Mouse (Mus musculus) adrenal gland, postnatal 0 days (tissue): ENCODE results near the gene Cyb5d1. TPM values are rescaled to one million over a fixed set of nuclear protein-coding genes. Genes with fewer than 3 reads are reported as not detected.

Experiments used
- polyA plus RNA-seq: library from polyadenylated mRNA; unstranded; fragments of >200 nt; fragmentation: Nextera tagmentation; extraction: Ambion mirVana; gene quantifications from 2 replicates; pipeline ENCODE4 v1.2.1, GENCODE M21; 2015

Cyb5d1 gene
- 16.4 and 21.0 TPM in 2 replicates for polyA plus RNA-seq

GRCm38 (mm10) chr11:69395235-69395633 lies at the start of gene Cyb5d1, which contains the start of gene Naa38:
Cyb5d1 (minus strand) TSS chr11:69395631.
Naa38 (plus strand) TSS chr11:69395487.

GRCm38 (mm10) chr11:69413221-69414181 lies 18.1 kb upstream of the Cyb5d1 start, which contains the start of gene Kdm6b:
Kdm6b (minus strand) TSS chr11:69413675.

GRCm38 (mm10) chr11:69398059-69398458 lies 2.6 kb upstream of the Cyb5d1 start, which contains the start of gene Tmem88:
Tmem88 (minus strand) TSS chr11:69398234.

GRCm38 (mm10) chr11:69369215-69369989 lies 26.0 kb downstream of the Cyb5d1 start, which contains the start of gene Chd3:
Chd3 (minus strand) TSS chr11:69369406.

Other genes starting within 250 kb of the Cyb5d1 start
- 0.77 TPM in 1 of 2 replicates, not detected in the other for gene Alox12b, start 238.6 kb downstream of the Cyb5d1 start, polyA plus RNA-seq
- gene Alox8, start 197.8 kb downstream of the Cyb5d1 start, polyA plus RNA-seq = 0.08 TPM in 1 of 2 replicates, not detected in the other
- gene Gucy2e, start 158.6 kb downstream of the Cyb5d1 start, polyA plus RNA-seq = 0.20 and 0.26 TPM in 2 replicates
- gene Cntrob, start 71.9 kb downstream of the Cyb5d1 start, polyA plus RNA-seq = 6.9 and 7.3 TPM in 2 replicates
- 156 and 165 TPM in 2 replicates for gene Trappc1, start 71.7 kb downstream of the Cyb5d1 start, polyA plus RNA-seq
- gene Kcnab3, start 69.4 kb downstream of the Cyb5d1 start, polyA plus RNA-seq = 2.1 and 3.4 TPM in 2 replicates
- 11.8 and 19.2 TPM in 2 replicates for gene Rnf227, start 55.2 kb downstream of the Cyb5d1 start, polyA plus RNA-seq
- 20.4 and 27.7 TPM in 2 replicates for gene Chd3, start 26.2 kb downstream of the Cyb5d1 start, polyA plus RNA-seq
- gene Naa38, start 144 bp downstream of the Cyb5d1 start, polyA plus RNA-seq = 338 and 498 TPM in 2 replicates
- gene Tmem88, start 2.6 kb upstream of the Cyb5d1 start, polyA plus RNA-seq = 36.4 and 44.7 TPM in 2 replicates
- 13.8 and 14.7 TPM in 2 replicates for gene Kdm6b, start 18.0 kb upstream of the Cyb5d1 start, polyA plus RNA-seq
- 0.30 and 1.3 TPM in 2 replicates for gene Dnah2, start 153.5 kb upstream of the Cyb5d1 start, polyA plus RNA-seq
- gene Efnb3, start 164.6 kb upstream of the Cyb5d1 start, polyA plus RNA-seq = 9.0 and 17.2 TPM in 2 replicates
- gene Wrap53, start 184.6 kb upstream of the Cyb5d1 start, polyA plus RNA-seq = 10.6 and 11.8 TPM in 2 replicates
- 50.4 and 67.8 TPM in 2 replicates for gene Trp53, start 184.7 kb upstream of the Cyb5d1 start, polyA plus RNA-seq
- 25.4 and 32.3 TPM in 2 replicates for gene Atp1b2, start 210.3 kb upstream of the Cyb5d1 start, polyA plus RNA-seq
- gene Shbg, start 222.3 kb upstream of the Cyb5d1 start, polyA plus RNA-seq = 0.14 TPM in 1 of 2 replicates, not detected in the other
- gene Sat2, start 226.4 kb upstream of the Cyb5d1 start, polyA plus RNA-seq = 41.0 and 44.3 TPM in 2 replicates
- 17.0 and 23.2 TPM in 2 replicates for gene Fxr2, start 237.4 kb upstream of the Cyb5d1 start, polyA plus RNA-seq